Mouse (Mus musculus) hindbrain, postnatal 0 days (tissue): Measurements from ENCODE around the gene 4933417A18Rik. TPM values are rescaled to one million over a fixed set of nuclear protein-coding genes. Genes with fewer than 3 reads are reported as not detected.
"Not testable (repeated sequence)": the region's sequence is repeated elsewhere in the genome, so short reads cannot be mapped to it uniquely, and the experiment has no call there.

ENCODE experiments used
- ATAC-seq: fragments of 200-750 bp; cut with Nextera tagmentation; 2 replicates; pipeline ENCODE4 v1.8.0; 2017; ENCODE audit warnings: mild to moderate bottlenecking, moderate TSS enrichment, moderate library complexity
- DNase-seq: peaks from one replicate; pipeline ENCODE4 v3.0.0-alpha.2; 2015; ENCODE audit warnings: low spot score
- H3K27ac ChIP-seq: fragments of 300-500 bp; sonication (generic); 2 replicates; pipeline ENCODE4 v1.5.1; 2014; ENCODE audit warnings: mild to moderate bottlenecking
- H3K27me3 ChIP-seq: fragments of 300-500 bp; sonication (generic); 2 replicates; pipeline ENCODE4 v1.6.1; 2014; ENCODE audit warnings: low read length, mixed read lengths; ENCODE audit not compliant: insufficient read depth
- H3K36me3 ChIP-seq: fragments of 300-500 bp; sonication (generic); 2 replicates; pipeline ENCODE4 v1.6.1; 2014; ENCODE audit warnings: low read length, mixed read lengths; ENCODE audit not compliant: insufficient read depth
- H3K4me1 ChIP-seq: fragments of 300-500 bp; sonication (generic); 2 replicates; pipeline ENCODE4 v1.6.1; 2014; ENCODE audit warnings: antibody characterized with exemption, low read length, mixed read lengths; ENCODE audit not compliant: insufficient read depth
- H3K4me2 ChIP-seq: fragments of 300-500 bp; sonication (generic); 2 replicates; pipeline ENCODE4 v1.6.1; 2014; ENCODE audit warnings: low read depth, mild to moderate bottlenecking, low read length, moderate library complexity, mixed read lengths
- H3K4me3 ChIP-seq: fragments of 300-500 bp; sonication (generic); 2 replicates; pipeline ENCODE4 v1.5.1; 2014; ENCODE audit warnings: low read length
- H3K9ac ChIP-seq: fragments of 300-500 bp; sonication (generic); replicated peaks from 2 replicates; pipeline ENCODE4 v1.6.1; 2014; ENCODE audit warnings: mild to moderate bottlenecking, low read length, moderate library complexity, mixed read lengths
- H3K9me3 ChIP-seq: fragments of 300-500 bp; sonication (generic); 2 replicates; pipeline ENCODE4 v1.6.1; 2016; ENCODE audit warnings: low read length, mixed read lengths
- CTCF ChIP-seq: IDR thresholded peaks from 2 replicates; pipeline ENCODE4 v1.5.1; 2016; ENCODE audit warnings: antibody characterized with exemption, control low read depth, low read depth
- WGBS: fragments of 180-500 bp; shearing (Covaris S2); extraction: QIAGEN DNeasy Blood & Tissue Kit; methylation state at CpG from one replicate; pipeline ENCODE4 v1.1.7; 2014; 5-methylcytosine and 5-hydroxymethylcytosine counted together
- polyA plus RNA-seq: library from polyadenylated mRNA; unstranded; fragments of >200 nt; fragmentation: Nextera tagmentation; extraction: Ambion mirVana; gene quantifications from 2 replicates; pipeline ENCODE4 v1.2.1, GENCODE M21; 2015
- total RNA-seq: library from RNA; depleted of rRNA; stranded (reverse); fragments of >200 nt; gene quantifications from 2 replicates; pipeline ENCODE4 v1.2.3, GENCODE M21; 2014

The 4933417A18Rik gene
- total and polyA plus RNA-seq, 2 experiments from 2014 or later: not detected

DNA sequence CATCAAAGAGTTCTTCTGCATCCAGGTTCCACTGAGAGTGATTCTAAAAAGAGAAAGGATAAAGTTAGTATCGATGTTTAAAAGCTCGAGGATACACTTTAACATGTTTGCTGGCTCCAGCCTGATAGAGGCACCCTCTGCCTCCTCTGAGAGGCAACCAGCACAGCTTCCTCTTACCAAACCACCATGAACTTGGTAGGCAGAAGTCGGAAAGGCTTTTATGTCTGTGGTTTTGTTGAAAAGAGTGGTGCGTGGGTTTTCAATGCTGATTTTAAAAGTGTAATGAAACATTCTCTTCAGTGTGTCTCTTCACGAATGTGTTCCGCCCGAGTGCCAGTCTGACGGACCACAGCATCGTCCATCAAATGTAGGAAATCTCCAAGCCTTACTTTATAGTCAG is 9.6 kb upstream of the 4933417A18Rik start:
- 83% methylated on average over 9 of the region's 9 CpGs for WGBS
- H3K27me3 ChIP-seq: no peaks in the 10 kb centered on the region
- H3K9ac ChIP-seq: no peak overlapping the region
- no peak overlapping the region for H3K4me3 ChIP-seq
- DNase-seq (no peak), ATAC-seq (no peak)
- H3K27ac ChIP-seq: no peak overlapping the region
- no peak for TF ChIP-seq CTCF
- H3K4me2 ChIP-seq: no peak overlapping the region
- no peaks in the 10 kb centered on the region for H3K9me3 ChIP-seq
- 0 out of 2 replicates have a peak, but pooled peaks cover 8% of the 10 kb centered on the region for H3K4me1 ChIP-seq
- no peaks in the 10 kb centered on the region for H3K36me3 ChIP-seq

DNA sequence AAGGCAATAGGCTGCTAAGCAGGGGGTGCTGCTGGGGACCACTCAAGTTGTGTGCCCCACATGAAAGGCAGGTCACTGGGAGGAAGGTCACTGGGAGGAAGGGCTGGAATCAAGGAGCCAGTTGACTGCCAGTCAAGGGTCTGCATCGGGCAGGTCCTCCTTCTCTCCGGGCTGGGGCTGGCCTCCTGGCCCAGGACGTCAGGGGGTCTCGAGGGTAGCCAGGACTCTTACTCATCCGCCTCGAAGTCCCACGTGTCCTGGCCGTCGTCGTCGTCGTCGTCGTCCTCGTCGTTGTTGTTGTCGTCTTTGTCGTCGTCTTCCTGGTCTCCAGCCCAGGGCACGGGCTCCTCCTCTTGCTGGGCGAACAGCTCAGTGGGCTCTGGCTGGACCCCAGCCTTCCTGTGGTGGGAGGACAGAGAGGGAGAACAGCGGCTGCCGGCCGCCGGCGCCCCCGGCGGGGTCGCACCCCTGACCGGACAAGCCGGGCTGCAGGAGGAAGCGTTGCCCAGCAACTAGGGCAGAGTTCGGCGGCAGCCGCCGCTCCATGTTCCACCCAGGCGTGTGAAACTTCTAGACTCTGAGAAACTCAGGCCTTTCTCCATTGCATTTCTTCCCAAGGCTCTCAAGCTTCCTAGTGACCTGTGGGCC is 7.6 kb upstream of the 4933417A18Rik start:
- H3K27ac ChIP-seq: no peak overlapping the region; the same call in 1 of the 2 replicates
- 31% methylated on average over 37 of the region's 37 CpGs for WGBS
- peak overlapping the region; percentile 58 for H3K4me2 ChIP-seq
- H3K27me3 ChIP-seq: no peaks in the 10 kb centered on the region
- H3K36me3 ChIP-seq: no peaks in the 10 kb centered on the region
- H3K4me3 ChIP-seq: peak overlapping the region; percentile 21
- peak overlapping the region; percentile 7; the same call in 1 of the 2 replicates for H3K9ac ChIP-seq
- ATAC-seq: peak; percentile 91
- H3K4me1 ChIP-seq: 0 out of 2 replicates have a peak, but pooled peaks cover 8% of the 10 kb centered on the region
- no peak for TF ChIP-seq CTCF
- DNase-seq: peak; percentile 45
- no peaks in the 10 kb centered on the region for H3K9me3 ChIP-seq

DNA sequence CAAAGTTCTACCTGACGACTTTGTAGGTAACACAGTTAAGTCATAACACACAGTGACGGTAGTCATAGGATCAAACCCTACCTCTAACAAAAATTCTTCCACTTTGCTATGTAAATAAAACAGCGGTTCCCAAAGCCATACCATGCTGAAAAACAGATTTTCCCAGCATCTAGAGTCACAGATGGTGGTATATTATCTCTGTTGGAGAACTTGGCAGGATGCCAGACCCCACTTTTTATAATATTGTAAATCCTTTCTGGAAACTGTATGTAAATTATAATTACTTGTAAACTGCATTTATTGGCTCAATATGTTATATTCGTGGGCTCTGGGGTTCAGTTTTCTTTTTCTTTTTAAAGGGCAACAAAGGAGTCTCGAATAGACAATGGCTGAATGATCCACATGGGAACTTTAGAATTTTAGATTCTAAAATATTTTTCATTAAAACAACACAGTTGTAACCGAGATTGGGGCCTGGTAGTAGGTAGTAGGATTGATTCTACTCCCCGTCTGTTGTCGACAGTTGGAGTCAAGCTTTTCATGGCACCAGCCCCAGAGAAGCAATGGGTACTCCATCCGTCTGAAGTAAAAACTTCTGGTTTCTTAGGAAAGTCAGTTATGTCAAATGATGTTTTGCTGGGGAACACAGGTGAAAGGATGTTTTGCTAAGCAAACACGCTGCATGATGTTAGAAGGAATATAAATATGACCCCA is 10.9 kb downstream of the 4933417A18Rik start:
- WGBS: 60% methylated on average over 10 of the region's 10 CpGs
- ATAC-seq: no peak
- no peaks in the 10 kb centered on the region for H3K4me1 ChIP-seq
- no peak overlapping the region for H3K9ac ChIP-seq
- no peaks in the 10 kb centered on the region for H3K27me3 ChIP-seq
- no peaks in the 10 kb centered on the region for H3K9me3 ChIP-seq
- H3K27ac ChIP-seq: no peak overlapping the region
- no peak for TF ChIP-seq CTCF
- H3K4me3 ChIP-seq: no peak overlapping the region
- DNase-seq: peak; percentile 29
- no peak overlapping the region for H3K4me2 ChIP-seq
- no peaks in the 10 kb centered on the region for H3K36me3 ChIP-seq

- H3K9me3 ChIP-seq: no peaks in the 10 kb centered on the region
- no peak overlapping the region for H3K4me2 ChIP-seq
- DNase-seq (no peak), ATAC-seq (no peak)
- no peak for TF ChIP-seq CTCF
- no peak overlapping the region for H3K27ac ChIP-seq
- no peaks in the 10 kb centered on the region for H3K4me1 ChIP-seq
- no peak overlapping the region for H3K4me3 ChIP-seq
- H3K36me3 ChIP-seq: no peaks in the 10 kb centered on the region
- H3K9ac ChIP-seq: no peak overlapping the region
- no peaks in the 10 kb centered on the region for H3K27me3 ChIP-seq
Measured at GRCm38 (mm10) chr13:34942370-34942769, 18.2 kb downstream of the 4933417A18Rik start.

- WGBS: 93% methylated on average over 2 of the region's 2 CpGs
Measured at GRCm38 (mm10) chr13:34951437-34951836, 27.2 kb downstream of the 4933417A18Rik start.

GRCm38 (mm10) chr13:34956901-34957300 is 32.7 kb downstream of the 4933417A18Rik start:
- H3K27me3 ChIP-seq: no peaks in the 10 kb centered on the region
- no peaks in the 10 kb centered on the region for H3K9me3 ChIP-seq
- H3K9ac ChIP-seq: no peak overlapping the region
- H3K27ac ChIP-seq: no peak overlapping the region
- no peak for DNase-seq
- TF ChIP-seq CTCF: no peak
- no peaks in the 10 kb centered on the region for H3K4me1 ChIP-seq
- H3K36me3 ChIP-seq: no peaks in the 10 kb centered on the region
- no peak for ATAC-seq
- H3K4me3 ChIP-seq: no peak overlapping the region
- WGBS: 83% methylated on average over 4 of the region's 4 CpGs
- H3K4me2 ChIP-seq: no peak overlapping the region

More at GRCm38 (mm10) chr13:34951437-34951836, 27.2 kb downstream of the 4933417A18Rik start:
- not testable (repeated sequence) for H3K36me3 ChIP-seq, H3K27me3 ChIP-seq, H3K4me3 ChIP-seq, ATAC-seq, H3K4me1 ChIP-seq, DNase-seq, H3K27ac ChIP-seq, H3K4me2 ChIP-seq, H3K9me3 ChIP-seq, H3K9ac ChIP-seq

DNA sequence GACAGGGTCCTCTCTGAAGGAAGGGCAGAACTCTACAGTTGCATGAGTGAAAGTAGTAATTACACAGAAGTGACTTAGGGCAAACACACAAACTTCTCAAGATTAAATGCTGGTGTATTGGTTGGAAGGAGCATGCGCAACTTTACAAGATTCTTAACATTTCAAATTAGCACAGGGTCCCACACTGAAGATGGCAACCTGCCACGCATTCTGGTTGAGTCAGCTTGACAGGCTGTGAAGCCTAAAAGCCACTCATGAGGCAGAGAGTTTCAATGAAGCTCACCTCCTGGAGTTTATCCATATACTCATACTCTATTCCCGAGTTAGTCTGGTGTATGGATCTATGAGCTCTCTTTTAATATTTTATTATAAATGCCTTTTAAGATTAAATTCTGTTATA is 33.9 kb downstream of the 4933417A18Rik start:
- H3K4me2 ChIP-seq, H3K4me1 ChIP-seq, H3K27ac ChIP-seq, H3K36me3 ChIP-seq, H3K27me3 ChIP-seq, H3K4me3 ChIP-seq, H3K9ac ChIP-seq, DNase-seq, ATAC-seq, H3K9me3 ChIP-seq: not testable (repeated sequence)
- 71% methylated on average over 3 of the region's 3 CpGs for WGBS
